Mouse (Mus musculus): ENCODE results near the gene Ada. TPM values are rescaled to one million over a fixed set of nuclear protein-coding genes. Genes with fewer than 3 reads are reported as not detected.
A peak's percentile ranks its signal among the peaks of the same experiment; 100 is the strongest.

The Ada gene
- total RNA-seq (2021) = 1 to 10 TPM; 3.8 to 4.0 TPM
- long read RNA-seq, experiment 1, partial matches to known transcripts = 0 of 5 reads
- long read RNA-seq, experiment 1, other reads (novel, unspliced or antisense) = 1 of 5 reads
- long read RNA-seq, experiment 2, transcript Ada-201 (12 exons, 1,688 nt) = major isoform, 6 of 7 reads
- long read RNA-seq, experiment 2, partial matches to known transcripts = 0 of 7 reads
- long read RNA-seq, experiment 2, other reads (novel, unspliced or antisense) = 1 of 7 reads

DNA sequence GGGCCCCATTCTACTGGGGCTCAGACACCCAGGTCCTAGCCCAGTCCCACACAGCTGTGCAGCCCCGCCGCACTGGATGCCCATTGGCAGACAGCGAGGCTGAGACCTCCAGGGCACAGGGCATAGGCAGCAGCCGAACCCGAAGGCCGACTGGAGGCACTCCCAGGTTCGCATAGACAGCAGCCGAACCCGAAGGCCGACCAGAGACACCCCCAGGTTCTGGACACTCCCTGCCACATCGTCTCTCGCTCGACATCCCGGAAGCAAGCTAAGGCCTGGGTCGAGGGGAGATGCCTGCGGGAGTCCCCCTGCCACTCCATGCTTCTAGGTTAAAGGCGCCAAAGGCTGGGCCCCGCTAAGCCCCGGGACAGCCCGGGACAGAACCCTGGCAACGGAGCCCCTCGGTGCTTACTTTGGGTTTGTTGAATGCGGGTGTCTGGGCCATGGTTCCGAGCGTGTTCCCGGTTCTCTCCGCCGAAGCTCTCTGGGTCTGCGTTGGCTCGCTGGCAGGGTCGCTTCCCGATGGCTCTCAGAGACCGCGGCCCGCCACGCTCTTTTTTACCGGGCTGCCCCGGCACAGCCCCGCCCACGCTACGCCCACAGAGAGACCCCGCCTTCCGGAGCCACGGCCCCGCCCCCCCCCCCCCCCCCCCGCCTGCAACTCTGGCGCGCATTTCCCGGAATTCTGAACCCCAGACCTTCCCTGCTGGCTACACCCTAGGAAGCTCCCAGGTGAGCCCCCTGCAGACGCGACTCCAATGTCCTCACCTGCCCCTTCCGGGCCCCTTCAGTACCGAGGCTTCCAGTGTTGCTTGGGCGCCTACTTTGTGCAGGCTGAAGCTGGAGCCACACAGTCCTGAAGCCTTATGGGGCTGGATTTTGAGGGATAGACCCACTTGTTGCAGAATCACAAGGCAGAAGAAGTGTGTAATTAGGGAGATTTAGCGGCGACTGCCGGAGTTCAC, at the start of gene Ada:
Gene Ada, minus strand, starts transcription at position 593 of the 965 bp plus-strand sequence.
- peak; percentile 82 for DNase-seq

GRCm38 (mm10) chr2:163798411-163798810, 48.4 kb upstream of the Ada start:
- peak; percentile 66 for DNase-seq

- DNase-seq = peak; percentile 83
Observed at GRCm38 (mm10) chr2:163788484-163788883, 38.4 kb upstream of the Ada start.

DNA sequence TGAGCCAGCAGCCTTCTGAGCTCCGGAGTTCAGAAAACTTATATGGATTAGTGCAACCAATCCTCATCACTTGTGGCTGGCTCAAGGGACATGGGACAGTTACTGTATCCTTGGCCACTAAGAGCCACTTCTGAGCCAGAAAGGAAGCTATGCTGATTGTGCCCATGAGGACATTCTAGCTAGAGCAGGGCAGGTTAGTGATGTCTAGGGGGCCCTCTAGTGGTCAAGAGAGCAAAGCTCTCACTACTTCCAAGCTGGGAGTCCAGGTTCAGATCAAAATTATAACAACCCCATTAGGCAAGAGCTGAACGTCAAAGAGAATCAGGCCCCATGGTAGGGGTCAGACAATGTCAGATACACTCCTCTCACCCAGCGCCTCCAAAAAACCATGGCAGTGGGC, 37.7 kb upstream of the Ada start:
- peak; percentile 62 for DNase-seq

DNA sequence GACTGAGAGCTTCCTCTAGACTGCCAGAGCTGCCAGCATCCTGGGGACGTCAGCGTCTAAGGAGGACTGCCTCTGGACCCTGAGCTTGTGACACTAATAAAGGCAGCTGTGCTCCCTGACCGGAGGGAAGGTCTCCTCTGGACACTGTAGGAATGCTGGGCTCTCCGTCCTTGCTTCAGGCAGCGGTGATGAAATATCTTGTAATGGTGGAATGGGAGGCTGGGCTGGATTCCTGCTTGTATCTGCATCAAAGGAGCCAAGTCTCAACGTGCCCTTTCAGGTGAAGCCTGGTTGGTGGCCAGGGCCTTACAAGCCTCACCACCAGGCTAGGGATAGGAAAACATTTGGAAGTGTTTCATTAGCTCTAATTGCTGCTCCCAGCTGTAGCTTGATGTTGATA, 37.0 kb upstream of the Ada start:
- DNase-seq = no peak

- DNase-seq = no peak
Observed at GRCm38 (mm10) chr2:163783901-163784300, 33.9 kb upstream of the Ada start.

DNA sequence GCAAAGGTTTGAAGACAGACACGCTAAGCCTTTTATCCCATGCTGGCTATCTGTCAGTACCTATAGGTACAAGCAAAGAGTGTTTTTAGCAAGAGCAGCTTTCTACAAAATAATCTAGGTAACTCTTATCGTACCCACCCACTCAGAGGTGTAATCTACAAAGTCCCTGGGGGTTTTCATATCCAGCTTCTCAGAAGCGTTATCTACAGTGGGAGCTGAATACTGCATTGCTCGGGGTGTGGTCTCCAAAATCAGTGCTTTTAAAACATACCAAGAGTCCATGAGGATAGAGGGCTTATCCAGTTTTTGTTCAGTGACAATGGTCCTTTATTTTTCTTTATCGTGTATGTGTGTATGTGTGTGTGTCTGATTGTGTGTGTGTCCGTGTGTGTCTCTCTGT, 33.3 kb upstream of the Ada start:
- DNase-seq = no peak

- DNase-seq = no peak
Observed at GRCm38 (mm10) chr2:163778896-163779295, 28.9 kb upstream of the Ada start.

- no peak for DNase-seq
Observed at GRCm38 (mm10) chr2:163777061-163777460, 27.0 kb upstream of the Ada start.

DNA sequence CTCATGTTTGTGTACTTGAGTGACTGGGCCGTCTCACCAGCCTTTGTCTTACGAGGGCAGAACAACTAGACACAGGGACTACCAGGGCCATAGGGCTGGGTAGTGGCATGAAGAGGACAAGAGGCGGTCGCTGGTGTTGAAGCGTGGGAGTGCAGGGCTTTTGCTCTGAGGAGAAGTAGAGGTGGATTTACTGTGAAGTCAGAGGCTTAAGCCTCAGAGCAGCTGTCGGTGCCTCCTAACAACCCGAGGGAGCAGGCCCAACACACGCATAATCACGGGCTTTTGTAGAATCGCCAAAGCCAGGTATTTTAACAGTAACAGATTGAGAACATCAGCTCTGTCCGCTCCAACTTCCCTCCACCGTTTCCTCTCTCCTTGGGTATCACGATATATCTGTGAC, 26.6 kb upstream of the Ada start:
- DNase-seq = no peak

GRCm38 (mm10) chr2:163770731-163771130, 20.7 kb upstream of the Ada start:
- no peak for DNase-seq

DNA sequence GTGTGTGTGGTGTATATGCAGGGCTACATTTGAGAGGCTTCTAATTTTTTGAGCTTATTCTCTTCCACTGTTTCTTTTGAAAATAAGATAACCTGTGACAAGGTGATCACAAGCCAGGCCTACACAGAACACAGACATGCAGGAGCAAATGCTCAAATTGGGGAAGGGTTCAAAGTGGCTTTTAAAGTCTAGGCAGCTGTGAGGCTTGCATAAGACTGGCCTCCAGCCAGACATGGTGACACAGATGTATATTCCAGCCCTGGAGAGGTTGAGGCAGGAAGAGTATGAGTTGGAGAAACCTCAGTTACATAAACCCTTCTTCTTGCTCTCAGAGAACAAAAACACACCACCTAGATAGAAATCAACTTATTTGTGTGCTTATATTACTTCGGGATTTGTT, 16.9 kb upstream of the Ada start:
- no peak for DNase-seq

DNA sequence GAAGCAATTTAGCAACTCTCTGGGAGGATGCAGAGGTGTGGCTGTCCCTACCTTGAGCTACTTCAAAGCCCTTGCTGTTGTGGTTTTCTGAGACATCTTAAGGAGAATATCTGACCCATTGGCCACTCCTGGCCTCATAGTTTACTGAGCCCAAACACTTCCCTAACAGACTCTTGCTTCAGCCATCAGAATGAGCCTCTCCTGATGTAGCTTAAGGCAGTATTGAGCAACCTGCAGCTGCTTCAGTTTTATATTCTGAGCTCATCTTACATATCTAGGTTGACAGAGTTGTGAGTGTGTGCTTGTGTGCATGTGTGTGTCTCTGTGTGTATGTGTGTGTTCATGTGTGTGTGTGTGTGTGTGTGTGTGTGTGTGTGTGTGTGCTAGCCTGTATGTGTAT, 16.2 kb upstream of the Ada start:
- no peak for DNase-seq

DNA sequence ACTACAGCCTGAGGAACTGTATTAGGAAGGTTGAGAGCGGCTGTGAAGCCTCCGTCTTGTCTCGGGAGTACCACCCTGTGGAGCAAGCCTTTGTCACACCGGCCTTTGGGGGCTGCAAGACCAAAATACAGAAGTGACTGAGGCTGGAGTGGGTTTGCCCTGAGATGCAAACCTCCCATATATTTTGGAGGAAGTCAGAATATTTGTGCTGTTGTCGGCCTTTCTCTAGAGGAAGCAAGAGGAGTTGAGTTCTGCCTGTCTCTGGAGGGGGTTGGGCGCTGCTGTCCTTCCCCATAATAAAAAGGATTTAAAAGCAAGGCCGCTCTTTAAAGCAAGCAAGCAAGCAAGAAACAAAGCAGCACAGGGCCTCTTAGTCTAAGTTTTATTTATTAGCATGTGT, 11.4 kb upstream of the Ada start:
- DNase-seq = no peak

- no peak for DNase-seq
Observed at GRCm38 (mm10) chr2:163760589-163760988, 10.6 kb upstream of the Ada start.

DNA sequence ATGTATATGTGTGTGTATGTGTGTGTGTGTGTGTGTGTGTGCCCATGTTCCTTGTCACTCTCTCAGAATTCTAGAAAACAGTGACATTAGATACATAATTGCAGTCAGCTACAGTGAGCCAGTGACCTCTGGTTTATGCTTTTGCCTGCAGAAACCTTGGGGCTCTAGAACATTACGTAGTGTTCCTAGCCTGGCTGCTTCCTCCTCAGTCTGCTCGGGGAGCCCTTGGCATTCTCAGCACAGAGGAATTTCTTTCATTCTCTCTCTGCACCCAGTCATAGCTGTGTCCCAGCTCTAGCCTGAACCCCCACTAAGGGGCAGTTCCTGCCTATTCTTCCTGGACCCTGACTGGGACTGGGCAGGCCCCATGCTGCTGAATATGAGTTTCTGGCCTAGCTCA, 8.1 kb upstream of the Ada start:
- DNase-seq = no peak

GRCm38 (mm10) chr2:163756723-163757122, 6.7 kb upstream of the Ada start:
- DNase-seq = peak; percentile 78

DNA sequence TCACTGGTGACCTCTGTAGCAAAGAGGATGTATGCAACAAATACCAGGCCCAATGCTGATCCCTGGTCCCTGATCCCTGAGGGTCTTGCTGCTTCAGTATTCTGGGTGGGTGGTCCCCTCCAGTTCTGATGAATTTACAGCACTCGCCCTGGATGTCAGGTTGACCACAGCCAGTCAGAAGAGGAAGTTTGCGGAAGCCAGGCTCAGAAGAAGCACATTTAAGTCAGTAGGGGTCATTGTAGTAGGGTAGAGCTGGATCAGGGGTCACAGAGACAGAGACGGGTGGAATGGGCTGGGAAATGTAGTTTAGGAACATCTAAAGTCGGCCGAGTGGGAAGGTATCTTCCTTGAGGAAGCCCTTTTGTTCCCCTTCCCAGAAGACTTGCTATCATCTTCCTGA, 4.2 kb upstream of the Ada start:
- no peak for DNase-seq

GRCm38 (mm10) chr2:163744801-163745570, 5.1 kb downstream of the Ada start:
- no peak for DNase-seq

- no peak for DNase-seq
Observed at GRCm38 (mm10) chr2:163743357-163743756, 6.7 kb downstream of the Ada start.

- DNase-seq = no peak
Observed at GRCm38 (mm10) chr2:163742656-163743055, 7.4 kb downstream of the Ada start.

DNA sequence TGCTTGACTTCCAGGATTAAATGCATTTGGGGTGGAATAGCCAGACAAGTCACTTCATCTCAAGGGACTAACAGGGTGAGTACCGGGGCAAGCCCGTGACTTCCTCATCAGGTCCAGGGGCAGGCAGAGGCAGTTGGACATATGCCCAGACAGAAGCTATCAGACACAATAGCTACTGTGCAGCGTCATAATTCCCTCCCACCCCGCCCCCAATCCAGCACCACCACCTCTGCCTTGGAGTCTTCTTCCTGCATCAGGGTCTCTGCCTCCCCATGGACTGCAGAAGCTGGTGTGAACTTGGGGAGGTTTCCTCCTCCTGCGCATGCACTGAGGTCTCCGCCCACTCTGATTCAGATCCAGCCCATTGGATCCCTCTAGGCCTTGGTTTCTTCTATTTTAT, 14.1 kb downstream of the Ada start:
- DNase-seq = peak; percentile 46

- no peak for DNase-seq
Observed at GRCm38 (mm10) chr2:163735163-163735562, 14.9 kb downstream of the Ada start.

Data from adrenal gland, postnatal 10 days (tissue).